Mouse (Mus musculus) stomach, postnatal 0 days (tissue): ENCODE results near the gene Jund.

Experiments used
- CTCF ChIP-seq: IDR thresholded peaks from 2 replicates; pipeline ENCODE4 v1.5.1; 2016; ENCODE audit warnings: antibody characterized with exemption, low read depth, mild to moderate bottlenecking, moderate library complexity
- EP300 ChIP-seq: optimal IDR thresholded peaks from 2 replicates; pipeline ENCODE3; 2016; ENCODE audit warnings: antibody characterized with exemption

GRCm38 (mm10) chr8:70649324-70649723, 49.4 kb upstream of the Jund start:
- no peak for TF ChIP-seq CTCF
- no peak for TF ChIP-seq EP300
